Mouse (Mus musculus) embryonic fibroblast, embryonic 13.5 days (primary cell): ENCODE measurements around the gene Nln. TPM values are rescaled to one million over a fixed set of nuclear protein-coding genes. Genes with fewer than 3 reads are reported as not detected.

Experiments used
- H3K27ac ChIP-seq: 2 replicates; pipeline ENCODE4 v1.5.1; 2012; ENCODE audit warnings: low read length, control low read depth, inconsistent platforms; ENCODE audit not compliant: insufficient read depth
- H3K4me1 ChIP-seq: 2 replicates; pipeline ENCODE4 v1.6.1; 2011; ENCODE audit warnings: low read length; ENCODE audit not compliant: control insufficient read depth, insufficient read depth
- H3K4me3 ChIP-seq: 2 replicates; pipeline ENCODE4 v1.5.1; 2011; ENCODE audit warnings: mild to moderate bottlenecking, control low read depth, low read length; ENCODE audit not compliant: insufficient read depth
- CTCF ChIP-seq: IDR thresholded peaks from 2 replicates; pipeline ENCODE4 v1.5.1; 2011; ENCODE audit warnings: mild to moderate bottlenecking, control low read depth, low read length, moderate library complexity, borderline replicate concordance; ENCODE audit not compliant: insufficient read depth
- POLR2A ChIP-seq: IDR thresholded peaks from 2 replicates; pipeline ENCODE4 v1.6.1; 2011; ENCODE audit warnings: low read depth, mild to moderate bottlenecking, control low read depth, low read length, moderate library complexity
- polyA plus RNA-seq: library from polyadenylated mRNA; stranded (reverse); fragments of >200 nt; gene quantifications from 2 replicates; pipeline ENCODE4 v1.2.4, GENCODE M21; 2011; ENCODE audit warnings: low read depth; ENCODE audit not compliant: missing spikeins, insufficient read length

Gene Nln
- polyA plus RNA-seq, 1 experiment = 44.0 TPM

DNA sequence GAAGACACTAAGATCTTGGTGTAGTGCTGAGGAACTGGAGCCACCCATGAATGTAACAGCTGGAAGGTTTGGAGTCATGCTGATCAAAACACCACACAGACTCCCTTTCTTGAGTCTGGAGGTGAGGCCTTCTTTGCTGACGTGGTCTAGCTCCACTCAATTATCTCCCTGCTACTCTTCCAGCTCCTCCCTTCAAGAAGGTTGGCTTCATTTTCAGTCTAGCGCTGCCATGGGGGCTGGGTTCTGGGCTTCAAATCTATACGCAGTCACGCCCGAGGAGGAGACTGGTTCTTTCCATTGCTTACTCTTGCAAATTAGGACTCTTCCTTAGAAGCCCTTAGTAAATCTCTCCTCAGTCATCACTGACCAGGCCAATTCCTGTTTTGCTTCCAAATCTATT is 98.1 kb downstream of the Nln start:
- no peak overlapping the region for H3K27ac ChIP-seq
- H3K4me3 ChIP-seq = no peak overlapping the region
- peaks cover 9% of the 10 kb centered on the region for H3K4me1 ChIP-seq
- TF ChIP-seq POLR2A (no peak), CTCF (no peak)

DNA sequence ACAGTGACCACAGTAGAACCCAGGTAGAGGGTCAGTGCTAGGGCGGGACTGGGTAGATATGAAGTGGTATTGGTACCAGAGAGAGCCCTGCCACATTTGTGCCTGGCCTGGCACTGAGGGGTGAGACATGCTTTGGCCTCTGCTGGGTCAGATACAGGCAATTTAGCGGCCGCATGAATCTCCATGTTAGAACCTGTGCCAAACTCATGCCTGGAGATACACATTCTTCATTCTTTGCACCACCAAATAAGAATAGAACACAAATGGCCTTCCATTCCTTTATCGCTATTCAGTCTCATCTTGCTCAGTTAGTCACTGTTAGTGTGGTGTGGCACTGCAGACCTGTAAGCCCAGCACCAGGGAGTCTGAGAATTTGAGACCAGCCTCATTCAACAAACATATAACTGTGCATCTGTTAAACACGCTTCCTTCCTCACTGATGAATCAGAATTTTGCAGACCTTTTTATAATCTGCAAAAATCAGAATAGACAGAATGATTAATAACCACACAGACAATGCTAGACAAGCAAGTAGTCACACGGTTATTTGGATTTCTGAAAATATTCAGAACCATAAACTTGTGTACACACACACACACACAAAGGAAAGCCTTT is 104.1 kb downstream of the Nln start:
- TF ChIP-seq CTCF (no peak), POLR2A (no peak)
- Histone ChIP-seq H3K27ac (0 out of 2 replicates have a peak overlapping the region, but pooled peaks have one; percentile 4), H3K4me3 (no peak overlapping the region), H3K4me1 (0 out of 2 replicates have a peak, but pooled peaks cover 2% of the 10 kb centered on the region)

DNA sequence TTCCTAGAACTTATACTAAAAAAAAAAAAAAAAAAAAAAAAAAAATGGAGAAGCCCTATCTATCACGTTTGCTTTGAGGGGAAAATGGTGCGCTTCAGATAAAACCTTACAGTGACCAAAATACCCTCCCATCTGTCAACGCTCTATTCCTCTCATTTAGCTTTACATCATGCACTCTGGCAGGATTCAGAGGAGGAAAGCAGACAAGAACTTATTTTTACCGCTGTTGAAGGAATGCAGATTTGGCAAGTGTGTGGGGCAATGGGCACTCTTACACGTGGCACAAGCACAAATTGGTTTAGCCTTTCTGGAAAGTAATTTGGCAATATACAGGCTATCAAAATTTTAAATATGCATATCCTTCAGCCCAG is 115.3 kb downstream of the Nln start:
- Histone ChIP-seq H3K4me3 (no peak overlapping the region), H3K27ac (no peak overlapping the region), H3K4me1 (no peaks in the 10 kb centered on the region)
- TF ChIP-seq CTCF (no peak), POLR2A (no peak)

DNA sequence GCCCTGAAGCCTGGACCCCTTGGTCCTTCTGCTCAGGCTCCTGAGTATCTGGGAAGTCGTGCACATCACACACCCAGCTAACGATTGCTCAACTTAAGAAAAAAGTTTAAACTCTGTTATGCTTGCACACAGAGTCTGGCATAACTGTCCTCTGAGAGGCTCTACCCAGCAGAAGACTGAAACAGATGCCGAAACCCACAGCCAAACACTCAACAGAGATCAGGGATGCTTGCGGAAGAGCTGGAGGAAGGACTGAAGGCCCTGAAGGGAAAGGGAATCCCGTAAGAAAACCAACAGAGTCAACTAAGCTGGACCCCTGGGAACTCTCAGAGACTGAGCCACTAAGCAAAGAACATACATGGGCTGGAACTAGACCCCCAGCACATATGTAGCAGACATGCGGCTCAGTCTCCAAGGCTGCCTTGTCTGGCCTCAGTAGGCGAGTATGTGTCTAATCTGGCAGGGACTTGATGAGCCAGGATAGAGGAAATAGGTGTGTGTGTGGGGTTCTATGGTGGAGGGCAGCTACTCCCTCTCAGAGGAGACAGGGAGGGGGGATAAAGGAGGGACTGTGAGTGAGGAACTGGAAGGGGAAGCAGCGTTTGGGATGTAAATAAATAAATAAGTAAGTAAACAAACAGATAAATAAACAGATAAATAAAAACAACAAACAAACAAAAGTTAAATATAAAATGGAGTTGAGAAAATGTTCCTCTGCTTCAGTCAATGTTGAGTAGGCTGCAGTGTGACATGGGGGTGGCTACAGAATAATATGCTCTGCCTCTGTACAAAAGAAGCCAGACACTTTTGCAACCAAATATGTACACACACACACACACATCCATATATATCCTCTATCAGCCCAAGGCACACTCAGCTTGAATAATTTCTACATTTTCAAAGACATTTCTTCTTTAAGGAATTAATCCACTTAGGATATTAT is 116.0 kb downstream of the Nln start:
- Histone ChIP-seq H3K27ac (no peak overlapping the region), H3K4me3 (no peak overlapping the region), H3K4me1 (no peaks in the 10 kb centered on the region)
- TF ChIP-seq CTCF (no peak), POLR2A (no peak)

DNA sequence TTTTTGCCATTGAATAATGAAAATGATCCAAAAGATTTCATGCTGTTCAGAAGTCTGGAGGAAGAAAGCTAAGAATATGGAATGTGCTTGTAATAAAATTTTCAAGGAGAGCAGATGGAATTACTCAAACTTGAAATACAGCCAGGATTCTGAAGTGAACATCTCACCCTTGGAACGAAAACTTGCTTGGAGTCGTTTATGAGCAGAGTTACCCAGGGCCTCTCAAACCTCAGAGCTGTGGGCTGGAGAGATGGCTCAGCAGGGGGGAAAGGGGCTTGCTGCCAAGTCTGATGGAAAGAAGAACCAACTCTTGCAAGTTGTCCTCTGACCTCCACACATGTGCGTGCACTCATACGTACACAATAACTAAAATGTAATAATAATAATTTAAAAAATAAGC is 122.8 kb downstream of the Nln start:
- TF ChIP-seq CTCF (no peak), POLR2A (no peak)
- Histone ChIP-seq H3K4me1 (peaks cover 7% of the 10 kb centered on the region), H3K27ac (peak overlapping the region; percentile 74), H3K4me3 (no peak overlapping the region)

DNA sequence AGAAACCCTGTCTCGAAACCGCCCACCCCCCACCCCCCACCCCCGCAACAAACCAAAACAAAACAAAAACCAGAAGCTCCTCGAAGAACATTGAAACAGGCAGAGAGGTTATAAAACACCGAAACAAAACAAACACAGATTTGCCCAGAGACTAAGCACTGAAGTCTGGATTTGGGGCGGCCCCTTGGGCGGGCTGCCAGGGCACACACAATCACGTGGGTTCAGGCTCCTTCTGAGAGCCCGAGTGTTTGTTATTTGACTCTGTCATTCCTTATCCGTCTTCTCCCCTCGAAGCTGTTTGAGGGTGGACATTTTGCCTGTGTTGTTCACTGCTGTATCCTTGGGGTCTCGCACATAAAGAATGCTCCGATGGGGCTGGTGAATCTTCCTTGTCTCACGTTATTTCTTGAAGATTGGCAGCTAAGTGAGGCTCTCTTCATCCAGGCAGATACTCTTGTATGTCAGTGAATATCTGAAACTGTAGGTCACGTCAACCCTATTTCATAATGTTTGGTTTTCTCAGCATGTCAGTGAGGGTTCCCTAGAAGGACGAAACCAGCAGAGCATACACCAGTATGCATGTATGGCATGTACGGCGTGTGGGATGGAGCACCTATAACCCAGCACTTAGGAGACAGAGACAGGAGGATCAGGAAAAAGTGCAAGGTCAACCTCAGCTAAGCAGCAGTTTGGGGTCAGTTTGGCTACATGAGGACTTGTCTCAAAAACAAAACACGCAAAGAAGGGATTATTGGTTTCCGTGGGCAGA is 123.7 kb downstream of the Nln start:
- Histone ChIP-seq H3K27ac (peak overlapping the region; percentile 94), H3K4me1 (peaks cover 7% of the 10 kb centered on the region), H3K4me3 (no peak overlapping the region)
- no peak for TF ChIP-seq CTCF
- 0 out of 2 replicates have a peak, but pooled peaks have one; percentile 16 for TF ChIP-seq POLR2A

DNA sequence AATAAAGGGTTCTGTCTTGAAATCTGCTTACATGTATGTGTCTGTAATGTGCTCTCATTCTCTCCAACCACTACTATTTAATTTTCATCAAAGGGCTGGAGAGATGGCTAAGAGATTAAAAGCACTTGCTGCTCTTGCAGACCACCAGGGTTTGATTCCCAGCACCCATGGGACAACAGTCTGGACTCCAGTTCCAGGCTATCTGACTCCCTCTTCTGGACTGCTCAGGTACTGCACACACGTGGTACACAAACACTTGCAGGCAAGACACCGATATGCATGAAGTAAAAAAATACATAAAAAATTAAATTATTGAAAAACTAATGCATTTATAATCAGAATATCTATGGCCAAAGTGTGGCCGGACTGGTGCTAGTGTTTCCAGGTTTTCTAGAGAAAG is 127.0 kb downstream of the Nln start:
- Histone ChIP-seq H3K4me3 (no peak overlapping the region), H3K4me1 (peaks cover 16% of the 10 kb centered on the region), H3K27ac (no peak overlapping the region)
- TF ChIP-seq CTCF = no peak
- TF ChIP-seq POLR2A = no peak

DNA sequence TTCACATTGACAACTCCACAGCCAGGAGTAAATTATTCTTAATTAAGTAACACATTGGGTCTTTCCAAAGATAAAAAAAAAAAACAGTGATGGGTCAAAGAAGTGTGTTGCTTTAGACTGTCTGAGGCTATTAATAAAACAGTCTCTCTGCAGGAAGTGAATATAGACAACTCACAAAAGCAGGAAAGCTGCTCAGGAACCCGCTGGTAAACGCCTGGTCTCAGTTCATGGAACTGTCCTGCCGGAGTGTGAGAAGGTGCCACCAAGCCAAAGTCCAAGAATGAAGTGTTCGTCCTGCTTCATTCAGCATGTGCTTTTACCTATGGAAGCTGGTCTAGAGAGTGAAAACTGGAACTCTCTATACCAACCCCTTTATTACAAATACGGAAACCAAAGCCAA is 129.0 kb downstream of the Nln start:
- Histone ChIP-seq H3K4me1 (peaks cover 9% of the 10 kb centered on the region), H3K4me3 (no peak overlapping the region), H3K27ac (no peak overlapping the region)
- no peak for TF ChIP-seq POLR2A
- TF ChIP-seq CTCF = no peak

DNA sequence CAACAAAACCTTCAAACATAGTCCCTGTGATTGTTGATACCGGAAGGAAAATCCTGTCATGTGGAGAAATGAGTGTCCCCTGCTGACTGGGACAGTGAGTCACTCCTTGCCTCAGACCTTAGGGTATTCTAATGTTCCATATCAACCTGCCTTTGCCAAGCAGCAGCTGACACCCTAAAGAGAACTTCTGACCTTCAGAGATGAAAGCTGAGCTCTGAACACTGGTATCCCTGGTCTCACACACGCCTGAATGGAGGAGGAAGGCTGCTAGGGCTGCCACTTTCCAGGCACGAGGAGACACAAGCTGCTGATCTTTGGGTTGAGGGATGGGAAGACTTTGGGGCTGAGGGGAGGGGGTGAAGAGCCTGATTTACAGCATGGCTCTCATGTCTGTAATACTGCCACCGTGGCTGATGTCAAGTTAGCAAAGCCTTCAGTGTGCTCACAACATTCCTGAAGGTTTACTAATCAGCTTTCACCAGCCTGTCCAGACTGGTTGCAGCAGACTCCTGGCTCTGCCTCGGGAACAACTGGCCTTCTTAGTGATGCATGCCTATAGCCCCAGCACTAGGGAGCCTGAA is 131.0 kb downstream of the Nln start:
- Histone ChIP-seq H3K4me3 (no peak overlapping the region), H3K27ac (peak overlapping the region; percentile 79), H3K4me1 (peaks cover 9% of the 10 kb centered on the region)
- TF ChIP-seq POLR2A = no peak
- no peak for TF ChIP-seq CTCF
